Comparison of ENCODE assay signal across 8 mouse cellular contexts in genomic region chr6:86403728-86404099, GRCm38 (mm10). TPM values are rescaled to one million over a fixed set of nuclear protein-coding genes. Genes with fewer than 3 reads are reported as not detected.
DNase-seq lines count a peak whose midpoint lies in the region; ATAC-seq lines count a peak whose summit lies in the region.

No protein-coding gene starts in this region.

- peak; percentile 80 for ATAC-seq in forebrain, embryonic 13.5 days
- ATAC-seq in hindbrain, embryonic 11.5 days (ENCODE audit: low FRiP score): peak; percentile 81

- peak overlapping the region; percentile 100 for H3K27ac ChIP-seq in forebrain, embryonic 13.5 days
- peak overlapping the region; percentile 100; the same call in 1 of the 2 replicates for H3K27ac ChIP-seq in hindbrain, embryonic 11.5 days (ENCODE audit: low read depth, low read length)

- H3K4me3 ChIP-seq in forebrain, embryonic 13.5 days: peak overlapping the region; percentile 81
- H3K4me3 ChIP-seq in hindbrain, embryonic 11.5 days (ENCODE audit: low read depth, low read length): peak overlapping the region; percentile 88

- peaks cover 12% of the 10 kb centered on the region for H3K36me3 ChIP-seq in forebrain, embryonic 13.5 days (ENCODE audit: poor library complexity, severe bottlenecking)
- no peaks in the 10 kb centered on the region for H3K36me3 ChIP-seq in hindbrain, embryonic 11.5 days (ENCODE audit: control insufficient read depth, insufficient read depth, low read length)

- peak overlapping the region; percentile 86 for H3K4me2 ChIP-seq in forebrain, embryonic 13.5 days
- peak overlapping the region; percentile 70 for H3K4me2 ChIP-seq in hindbrain, embryonic 11.5 days (replicated peaks; ENCODE audit: low read depth, low read length)

- H3K4me1 ChIP-seq in forebrain, embryonic 13.5 days: peaks cover 20% of the 10 kb centered on the region
- no peaks in the 10 kb centered on the region for H3K4me1 ChIP-seq in hindbrain, embryonic 11.5 days (replicated peaks; ENCODE audit: control insufficient read depth, insufficient read depth, low read length)

- peak overlapping the region; percentile 99 for H3K9ac ChIP-seq in forebrain, embryonic 13.5 days
- H3K9ac ChIP-seq in hindbrain, embryonic 11.5 days (ENCODE audit: low read depth, low read length): peak overlapping the region; percentile 100

- no peaks in the 10 kb centered on the region for H3K27me3 ChIP-seq in forebrain, embryonic 13.5 days
- H3K27me3 ChIP-seq in hindbrain, embryonic 11.5 days (ENCODE audit: control insufficient read depth, insufficient read depth, low read length): no peaks in the 10 kb centered on the region

- DNase-seq in MN1 (ENCODE audit: low spot score): peak; percentile 92
- peak; percentile 83 for DNase-seq in c-Kit-positive CD71-positive TER-119-negative erythroid progenitor cells, embryonic 14.5 days (ENCODE audit: low read depth)
- DNase-seq in hindbrain, embryonic 11.5 days (ENCODE audit: low spot score): peak; percentile 91
- peak; percentile 94 to 97 for DNase-seq in layer of hippocampus, postnatal 14 days (ENCODE audit: low spot score in 2 of 2)
- peak; percentile 86 for DNase-seq in lung, postnatal 10 days
- peak; percentile 88 for DNase-seq in right cerebral cortex, adult 18-20 months
- no peak for DNase-seq in T-cell, adult 2 months (ENCODE audit: low spot score)

- WGBS in forebrain, embryonic 13.5 days: under 1% methylated on average over 15 of the region's 15 CpGs
- under 1% methylated on average over 15 of the region's 15 CpGs for WGBS in hindbrain, embryonic 11.5 days

- no peaks in the 10 kb centered on the region for H3K9me3 ChIP-seq in forebrain, embryonic 13.5 days (replicated peaks)
- no peaks in the 10 kb centered on the region for H3K9me3 ChIP-seq in hindbrain, embryonic 11.5 days (ENCODE audit: control insufficient read depth, low read length)

RNA-seq across cellular contexts. Expression of gene Tia1, which starts 0.3 kb away (rescaled TPM):
- polyA plus RNA-seq in forebrain, embryonic 13.5 days (2015; fragmentation: Nextera tagmentation; extraction: Ambion mirVana): 354 and 375 TPM in 2 replicates
- polyA plus RNA-seq in hindbrain, embryonic 11.5 days (2014; fragmentation: Nextera tagmentation; extraction: Ambion mirVana): 270 and 292 TPM in 2 replicates
- 100 to 1,000 TPM; 135 to 147 TPM for total RNA-seq in layer of hippocampus, postnatal 14 days (2021)

RNA-seq across cellular contexts. Expression of gene Pcyox1, which starts 6.8 kb away (rescaled TPM):
- 97.5 and 106 TPM in 2 replicates for polyA plus RNA-seq in forebrain, embryonic 13.5 days (2015; fragmentation: Nextera tagmentation; extraction: Ambion mirVana)
- 107 and 109 TPM in 2 replicates for polyA plus RNA-seq in hindbrain, embryonic 11.5 days (2014; fragmentation: Nextera tagmentation; extraction: Ambion mirVana)
- total RNA-seq in layer of hippocampus, postnatal 14 days (2021): 100 to 1,000 TPM; 113 to 130 TPM

RNA-seq across cellular contexts. Expression of gene Gm44790, which starts 22.7 kb away (rescaled TPM):
- 0.35 and 0.43 TPM in 2 replicates for polyA plus RNA-seq in forebrain, embryonic 13.5 days (2015; fragmentation: Nextera tagmentation; extraction: Ambion mirVana)
- not detected in 2 replicates for polyA plus RNA-seq in hindbrain, embryonic 11.5 days (2014; fragmentation: Nextera tagmentation; extraction: Ambion mirVana)
- total RNA-seq in layer of hippocampus, postnatal 14 days (2021): under 1 TPM in 1 of 2 experiments, not detected in 1; 0.90 TPM

RNA-seq across cellular contexts. Expression of gene Snrpg, which starts 32.6 kb away (rescaled TPM):
- 791 and 827 TPM in 2 replicates for polyA plus RNA-seq in forebrain, embryonic 13.5 days (2015; fragmentation: Nextera tagmentation; extraction: Ambion mirVana)
- polyA plus RNA-seq in hindbrain, embryonic 11.5 days (2014; fragmentation: Nextera tagmentation; extraction: Ambion mirVana): 610 and 651 TPM in 2 replicates
- total RNA-seq in layer of hippocampus, postnatal 14 days (2021): 10 to 100 TPM; 77.9 to 92.1 TPM

RNA-seq across cellular contexts. Expression of gene C87436, which starts 34.5 kb away (rescaled TPM):
- polyA plus RNA-seq in forebrain, embryonic 13.5 days (2015; fragmentation: Nextera tagmentation; extraction: Ambion mirVana): 32.0 and 34.1 TPM in 2 replicates
- polyA plus RNA-seq in hindbrain, embryonic 11.5 days (2014; fragmentation: Nextera tagmentation; extraction: Ambion mirVana): 24.4 and 25.6 TPM in 2 replicates
- total RNA-seq in layer of hippocampus, postnatal 14 days (2021): 10 to 100 TPM; 16.8 to 17.1 TPM
